Mouse (Mus musculus) adipocyte (in vitro differentiated cells): Measurements from ENCODE around the gene Vil1.
A peak's percentile ranks its signal among the peaks of the same experiment; 100 is the strongest.

Experiments used
- DNase-seq: peaks from one replicate; pipeline ENCODE4 v3.0.0-alpha.2; 2016; ENCODE audit warnings: low spot score

Vil1 gene

GRCm38 (mm10) chr1:74387386-74387988 is 21.7 kb upstream of the Vil1 start:
- peak; percentile 15 for DNase-seq

DNA sequence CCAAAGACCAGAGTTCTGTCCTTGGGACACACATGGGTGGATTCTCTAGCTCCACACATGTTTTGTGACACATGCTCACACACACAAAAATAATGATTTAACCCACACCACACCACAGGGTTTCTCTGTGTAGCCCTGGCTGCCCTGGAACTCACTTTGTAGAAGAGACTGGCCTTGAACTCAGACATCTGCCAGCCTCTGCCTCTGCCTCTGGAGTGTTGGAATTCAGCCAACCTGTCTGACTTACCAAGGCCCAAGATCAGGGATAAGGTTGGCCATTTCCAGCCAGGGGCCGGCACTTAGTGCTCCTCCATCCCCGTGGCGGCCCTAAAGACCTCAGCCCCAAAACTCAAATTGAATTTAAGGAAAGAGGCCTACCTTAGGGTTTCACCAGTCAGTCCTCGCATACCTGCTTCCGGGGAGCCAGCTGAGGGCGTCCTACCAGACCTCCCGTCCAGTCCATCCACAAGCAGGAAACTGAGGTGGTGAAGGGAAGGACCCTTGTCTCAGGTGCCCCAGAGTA is 20.7 kb upstream of the Vil1 start:
- peak; percentile 49 for DNase-seq

DNA sequence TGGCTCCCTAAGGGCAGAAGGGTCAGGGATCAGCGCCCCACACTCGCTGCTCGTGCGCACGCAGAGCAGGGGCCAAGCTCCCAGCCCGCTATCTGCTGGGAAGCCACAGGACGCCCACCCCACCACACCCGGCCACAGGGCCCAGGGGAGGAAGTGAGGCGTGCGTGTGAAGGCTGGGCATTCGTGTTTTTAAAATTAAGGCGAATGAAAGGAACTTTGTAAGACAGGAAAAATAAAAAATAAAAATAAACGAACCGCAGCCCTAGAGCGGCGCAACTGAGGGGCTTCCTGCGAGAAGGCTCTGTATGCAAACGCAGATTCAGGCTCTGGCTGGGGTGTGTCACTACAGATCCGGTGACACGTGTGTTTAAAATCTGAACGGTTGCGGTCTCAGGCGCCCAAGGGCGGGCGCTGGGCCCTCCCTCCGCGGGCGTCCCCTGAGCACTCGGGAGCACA is 19.3 kb upstream of the Vil1 start:
- no peak for DNase-seq

- peak; percentile 79 for DNase-seq
These were observed 18.8 kb upstream of the Vil1 start for GRCm38 (mm10) chr1:74390287-74390906.

GRCm38 (mm10) chr1:74390924-74391748 is 18.0 kb upstream of the Vil1 start, which contains the start of gene Ctdsp1:
Ctdsp1 (plus strand) TSS chr1:74391509.
- DNase-seq, result peak; percentile 93

GRCm38 (mm10) chr1:74391844-74392441 is 17.2 kb upstream of the Vil1 start:
- DNase-seq, result peak; percentile 71

GRCm38 (mm10) chr1:74392446-74392994 is 16.7 kb upstream of the Vil1 start:
- peak; percentile 56 for DNase-seq

- no peak for DNase-seq
These were observed 16.2 kb upstream of the Vil1 start for GRCm38 (mm10) chr1:74393010-74393409.

DNA sequence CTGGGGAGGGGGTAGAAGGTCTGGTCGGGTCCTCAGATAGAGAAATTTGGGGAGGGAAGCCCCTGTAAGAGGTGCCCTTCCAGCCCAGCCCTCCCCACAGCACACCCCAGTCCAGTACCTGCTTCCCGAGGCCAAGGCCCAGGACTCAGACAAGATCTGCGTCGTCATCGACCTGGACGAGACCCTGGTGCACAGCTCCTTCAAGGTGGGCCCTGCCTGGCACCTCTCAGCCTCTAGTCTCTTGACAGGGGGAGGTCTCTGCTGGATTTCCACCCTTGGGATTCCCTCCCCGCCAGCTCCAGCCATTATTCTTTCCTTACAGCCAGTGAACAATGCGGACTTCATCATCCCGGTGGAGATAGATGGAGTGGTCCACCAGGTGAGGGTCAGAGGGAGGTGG is 15.5 kb upstream of the Vil1 start:
- DNase-seq, result no peak

DNA sequence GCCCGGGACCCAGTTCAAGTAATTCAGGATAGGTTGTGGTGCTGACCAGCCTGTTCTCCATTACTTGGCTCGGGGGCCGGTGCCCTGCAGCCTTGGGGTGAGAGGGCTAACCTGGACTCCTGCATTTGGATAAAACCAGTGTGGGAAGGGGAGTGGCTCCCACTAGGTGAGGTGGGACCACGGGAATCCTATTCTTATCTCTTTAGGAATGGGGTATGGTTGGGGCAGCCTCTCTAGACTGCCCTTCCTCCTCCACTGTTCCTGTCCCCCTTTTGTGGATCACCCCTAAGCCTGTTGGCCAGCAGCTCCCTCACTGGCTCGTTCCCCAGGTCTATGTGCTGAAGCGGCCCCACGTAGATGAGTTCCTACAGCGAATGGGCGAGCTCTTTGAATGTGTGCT is 14.9 kb upstream of the Vil1 start:
- DNase-seq, result no peak

DNA sequence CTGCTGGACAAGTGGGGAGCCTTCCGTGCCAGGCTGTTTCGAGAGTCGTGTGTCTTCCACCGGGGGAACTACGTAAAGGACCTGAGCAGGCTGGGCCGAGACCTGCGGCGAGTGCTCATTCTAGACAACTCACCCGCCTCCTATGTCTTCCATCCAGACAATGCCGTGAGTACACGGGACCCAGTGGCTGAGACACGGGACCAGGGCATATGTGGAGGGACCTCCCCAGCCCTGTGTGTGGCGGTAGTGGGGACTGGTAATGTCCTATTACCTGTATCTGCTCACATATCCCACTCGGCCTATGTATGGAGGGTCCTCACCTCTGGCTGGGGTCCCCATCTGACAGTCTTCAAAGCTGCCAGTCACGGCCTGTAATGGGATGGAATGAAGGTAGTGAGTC is 14.3 kb upstream of the Vil1 start:
- no peak for DNase-seq

DNA sequence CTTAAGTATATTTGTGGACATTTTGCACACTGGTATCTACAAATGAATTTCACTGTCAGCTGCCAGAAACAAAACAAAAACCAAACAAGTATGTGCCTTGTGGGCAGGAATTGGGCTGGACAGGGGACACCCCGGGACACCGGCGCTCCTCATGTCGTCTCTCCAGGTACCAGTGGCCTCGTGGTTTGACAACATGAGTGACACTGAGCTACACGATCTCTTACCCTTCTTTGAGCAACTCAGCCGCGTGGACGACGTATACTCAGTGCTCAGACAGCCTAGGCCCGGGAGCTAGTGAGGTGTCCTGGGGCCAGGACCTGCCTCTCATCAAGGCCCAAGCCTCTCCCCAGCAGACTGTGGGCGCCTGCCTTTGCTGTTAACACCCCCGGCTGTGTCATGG is 13.9 kb upstream of the Vil1 start:
- no peak for DNase-seq

- peak; percentile 49 for DNase-seq
These were observed 12.5 kb upstream of the Vil1 start for GRCm38 (mm10) chr1:74396456-74397222.

- peak; percentile 99 for DNase-seq
These were observed 11.8 kb upstream of the Vil1 start for GRCm38 (mm10) chr1:74397268-74397918.

- DNase-seq, result peak; percentile 61
These were observed 11.2 kb upstream of the Vil1 start for GRCm38 (mm10) chr1:74397919-74398451.

- peak; percentile 18 for DNase-seq
These were observed 8.6 kb upstream of the Vil1 start for GRCm38 (mm10) chr1:74400531-74400930.

DNA sequence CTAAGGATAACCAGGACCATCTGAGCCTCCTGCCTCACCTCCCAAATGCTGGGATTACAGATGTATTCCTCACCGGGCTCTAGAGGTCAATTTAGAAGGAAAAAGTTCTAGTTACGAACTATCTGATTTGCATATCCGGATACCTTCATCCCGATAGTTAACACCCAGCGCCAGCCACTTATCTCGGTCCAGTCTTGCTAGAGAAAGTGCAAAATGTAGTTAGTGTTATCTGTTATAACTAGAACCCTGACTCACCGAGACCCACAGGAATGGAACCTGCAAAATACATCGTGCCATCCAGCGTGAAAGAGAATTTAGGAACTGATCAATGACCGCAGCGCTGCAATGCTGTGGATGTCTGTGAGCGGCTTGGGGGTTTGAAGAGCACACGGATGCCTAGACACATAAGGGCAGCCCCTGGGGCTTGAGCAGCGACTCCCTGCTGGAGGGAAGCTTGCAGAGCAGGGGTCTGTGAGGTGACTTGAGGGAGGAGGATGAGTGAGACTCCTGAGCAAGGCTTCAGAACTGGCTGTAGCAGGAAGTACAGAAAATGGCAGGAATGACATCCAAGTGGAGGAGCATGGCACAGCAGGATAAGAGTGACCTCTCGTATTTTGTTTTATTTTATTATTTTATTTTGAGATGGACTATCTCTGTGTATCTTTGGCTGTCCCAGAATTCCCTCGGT is 8.0 kb upstream of the Vil1 start:
- no peak for DNase-seq

DNA sequence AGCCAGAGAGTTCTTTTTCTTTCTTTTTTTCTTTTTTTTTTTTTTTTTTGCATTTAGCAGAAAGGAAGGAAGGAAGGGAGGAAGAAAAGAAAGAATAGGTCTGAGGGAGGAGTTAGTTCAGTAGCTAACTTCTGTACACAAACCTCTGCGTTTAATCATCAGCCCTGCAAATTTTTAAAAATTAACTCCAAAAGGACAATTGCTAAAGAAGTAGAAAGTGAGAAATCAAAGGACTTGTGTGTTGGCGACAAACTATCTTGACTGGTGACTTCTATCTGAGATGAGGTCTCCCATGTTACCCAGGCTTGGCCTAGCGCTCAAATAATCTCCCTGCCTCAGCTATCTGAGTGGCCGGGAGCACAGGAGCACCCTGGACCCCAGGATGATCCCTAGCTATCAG is 5.0 kb upstream of the Vil1 start:
- no peak for DNase-seq

- DNase-seq, result no peak
These were observed 2.7 kb downstream of the Vil1 start for GRCm38 (mm10) chr1:74411753-74412325.
